Mouse (Mus musculus): ENCODE data around the gene Dhx36. TPM values are rescaled to one million over a fixed set of nuclear protein-coding genes. Genes with fewer than 3 reads are reported as not detected.

Gene Dhx36
- total RNA-seq (2021): 10 to 100 TPM; 44.5 to 45.6 TPM
- long read RNA-seq, experiment 1, full-length matches to known transcripts: 12 of 13 reads
- long read RNA-seq, experiment 1, partial matches to known transcripts: 0 of 13 reads
- long read RNA-seq, experiment 1, other reads (novel, unspliced or antisense): 1 of 13 reads
- long read RNA-seq, experiment 2, full-length matches to known transcripts: 60 of 95 reads
- long read RNA-seq, experiment 2, partial matches to known transcripts: 25 of 95 reads
- long read RNA-seq, experiment 2, other reads (novel, unspliced or antisense): 10 of 95 reads

DNA sequence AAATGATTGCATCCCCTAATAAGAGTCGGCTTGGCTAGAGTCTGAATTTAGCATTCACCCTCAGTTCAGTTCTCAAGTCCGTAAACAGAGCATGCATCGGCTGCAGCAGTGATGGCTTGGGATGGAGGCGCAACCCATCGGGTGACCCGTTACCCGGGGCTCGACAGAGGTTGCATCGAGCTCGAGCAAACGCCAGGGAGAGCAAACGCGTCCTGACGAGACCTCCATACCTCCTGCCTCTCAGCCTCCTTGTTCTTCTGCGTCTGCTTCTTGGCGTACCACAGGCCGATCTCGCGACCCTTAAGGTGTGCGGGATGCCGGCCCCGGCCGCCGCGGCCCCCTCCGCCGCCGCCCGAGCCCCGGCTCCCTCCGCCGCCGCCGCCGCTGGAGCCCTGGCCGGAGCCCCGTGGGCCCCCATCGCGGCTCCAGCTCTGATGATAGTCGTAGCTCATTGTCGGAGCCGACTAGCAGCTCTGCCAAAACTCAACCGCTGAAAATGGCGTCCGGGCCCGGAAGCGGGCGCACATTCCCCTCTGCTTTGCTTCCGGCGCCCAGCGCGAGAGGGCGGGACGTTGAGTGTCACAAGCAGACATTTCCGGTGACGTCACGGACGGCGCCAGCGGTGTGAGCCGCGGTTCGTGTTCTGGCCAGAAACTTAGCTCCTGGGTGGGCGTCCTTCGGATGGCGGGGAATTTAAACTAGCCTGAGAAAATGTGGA is at the start of gene Dhx36:
Dhx36 (minus strand) TSS at position 517 of the 718 bp plus-strand sequence.
- DNase-seq (ENCODE audit: low spot score in 2 of 2): peak; percentile 79 to 91

DNA sequence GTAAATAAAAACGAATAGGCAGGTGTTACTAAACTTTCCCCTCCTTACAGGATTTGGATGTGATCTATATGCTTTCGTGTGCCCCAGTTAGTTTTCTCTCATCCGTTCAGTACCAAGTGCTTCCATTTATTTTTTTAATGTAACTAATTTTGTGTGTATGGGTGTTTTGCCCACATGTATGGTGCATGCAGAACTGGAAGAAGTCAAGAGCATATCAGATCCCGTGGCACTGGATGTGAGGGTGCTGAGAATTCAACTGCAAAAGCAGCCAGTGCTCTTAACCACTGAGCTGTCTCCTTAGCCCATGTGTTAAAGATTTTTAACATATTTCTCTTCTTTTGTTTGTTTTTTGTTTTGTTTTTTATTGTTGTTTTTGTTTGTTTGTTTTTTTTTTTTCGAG is 20.8 kb upstream of the Dhx36 start:
- DNase-seq (ENCODE audit: low spot score in 2 of 2): no peak

DNA sequence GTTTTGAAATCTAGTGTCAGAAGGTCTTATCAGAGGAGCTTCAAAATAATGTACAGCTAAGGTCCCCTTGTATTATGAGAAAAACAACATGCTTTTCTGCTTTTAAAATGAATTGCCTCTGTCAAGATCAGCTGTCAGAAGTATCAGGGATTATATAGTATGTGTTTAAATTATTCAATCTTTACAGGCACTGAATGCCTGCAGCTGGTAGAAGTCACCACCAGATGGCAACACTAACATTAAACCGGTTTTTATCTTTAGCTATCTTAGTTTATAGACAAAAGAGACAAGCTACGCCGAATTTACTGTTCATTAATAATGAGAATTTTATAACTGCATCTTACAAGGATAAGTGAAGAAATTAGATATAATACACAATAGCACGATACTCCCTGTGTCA is 20.4 kb upstream of the Dhx36 start:
- DNase-seq (ENCODE audit: low spot score in 2 of 2): no peak

DNA sequence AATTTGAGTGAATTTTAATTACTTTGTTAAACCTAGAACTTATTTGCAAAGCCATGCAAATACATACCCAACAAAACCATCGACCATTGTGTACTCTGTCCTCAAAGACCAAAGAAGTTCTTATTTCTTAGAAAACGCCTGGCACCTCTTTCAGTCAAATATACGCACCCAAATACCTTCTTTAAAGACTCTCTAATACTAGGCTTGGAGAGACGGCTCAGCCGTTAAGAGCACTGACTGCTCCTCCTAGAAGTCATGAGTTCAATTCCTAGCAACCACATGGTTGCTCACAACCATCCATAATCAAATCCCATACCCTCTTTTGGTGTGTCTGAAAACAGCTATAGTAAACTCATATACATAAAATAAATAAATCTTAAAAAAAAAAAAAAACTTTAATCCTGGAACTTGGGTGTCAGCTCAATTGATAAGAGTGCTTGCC is 423 bp upstream of the Dhx36 start:
- no peak for DNase-seq (ENCODE audit: low spot score in 2 of 2)

DNA sequence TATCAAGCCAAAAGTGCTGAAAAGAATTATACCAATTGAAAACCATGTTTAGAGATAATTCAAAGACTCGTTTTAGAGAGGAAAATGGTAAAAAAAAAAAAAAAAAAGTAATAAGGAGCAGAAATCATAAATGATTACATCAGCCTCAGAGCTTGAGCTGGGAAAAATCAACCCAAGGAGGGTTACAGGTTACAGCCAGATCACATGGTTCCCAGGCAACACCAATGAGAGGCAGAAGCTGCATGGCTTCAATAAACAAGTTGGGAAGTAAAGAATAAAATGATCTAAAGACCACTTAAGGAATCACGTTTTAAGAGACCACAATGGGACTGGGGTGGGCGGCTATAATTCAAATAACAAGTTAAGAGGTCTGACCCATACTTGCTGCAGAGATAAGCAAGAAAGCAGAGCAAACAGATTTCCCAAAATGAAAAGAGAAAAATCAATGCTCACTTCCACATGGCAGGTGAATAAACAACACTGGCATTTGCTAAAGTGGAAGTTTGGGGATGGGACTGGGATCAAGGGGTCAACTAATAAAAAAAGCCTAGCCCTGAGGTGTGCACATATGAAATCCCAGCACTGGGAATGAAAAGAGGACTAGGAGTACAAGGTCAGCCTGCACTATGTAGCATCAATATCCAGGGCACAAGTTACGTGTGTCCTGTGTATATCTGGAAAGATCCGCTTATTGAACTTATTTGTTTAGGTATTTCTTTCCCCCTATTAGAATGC is 1.5 kb downstream of the Dhx36 start:
- no peak for DNase-seq (ENCODE audit: low spot score in 2 of 2)

DNA sequence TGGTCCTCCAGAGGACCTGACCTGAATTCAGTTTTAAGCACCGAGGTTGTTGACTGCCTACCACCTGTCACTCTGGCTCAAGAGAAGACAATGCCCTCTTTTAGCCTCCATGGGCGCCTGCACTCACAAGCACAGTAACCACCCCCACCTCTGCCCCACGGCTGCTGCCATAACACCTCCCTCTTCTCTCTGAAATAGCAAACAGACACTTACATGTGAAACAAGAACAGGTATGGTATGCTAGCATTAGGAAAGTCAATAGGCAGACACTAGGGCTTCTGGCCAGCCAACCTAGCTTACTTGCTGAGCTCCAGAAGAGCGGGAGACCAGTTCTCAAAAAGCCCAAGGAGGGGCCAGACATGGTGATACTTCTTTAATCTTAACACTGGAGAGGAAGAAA is 7.5 kb downstream of the Dhx36 start:
- DNase-seq (ENCODE audit: low spot score in 2 of 2): no peak

DNA sequence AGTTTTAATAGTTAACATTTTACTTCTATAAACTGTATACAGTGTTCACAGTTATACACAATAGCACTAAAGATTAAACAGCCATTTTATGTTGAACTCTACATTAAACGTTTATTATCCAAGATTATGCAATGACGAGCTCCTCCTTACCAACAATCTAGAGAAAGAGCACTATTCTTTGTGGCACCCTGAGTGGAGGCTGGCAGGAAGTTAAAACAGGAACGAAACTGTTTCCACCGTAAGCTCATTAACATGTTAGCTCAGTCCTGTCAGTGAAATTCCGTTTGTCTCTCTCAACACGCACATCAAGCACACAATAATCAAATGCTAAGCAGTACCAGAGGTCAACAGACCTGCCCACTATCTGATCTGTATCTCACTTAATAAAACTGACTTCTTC is 14.2 kb downstream of the Dhx36 start:
- no peak for DNase-seq (ENCODE audit: low spot score in 2 of 2)

DNA sequence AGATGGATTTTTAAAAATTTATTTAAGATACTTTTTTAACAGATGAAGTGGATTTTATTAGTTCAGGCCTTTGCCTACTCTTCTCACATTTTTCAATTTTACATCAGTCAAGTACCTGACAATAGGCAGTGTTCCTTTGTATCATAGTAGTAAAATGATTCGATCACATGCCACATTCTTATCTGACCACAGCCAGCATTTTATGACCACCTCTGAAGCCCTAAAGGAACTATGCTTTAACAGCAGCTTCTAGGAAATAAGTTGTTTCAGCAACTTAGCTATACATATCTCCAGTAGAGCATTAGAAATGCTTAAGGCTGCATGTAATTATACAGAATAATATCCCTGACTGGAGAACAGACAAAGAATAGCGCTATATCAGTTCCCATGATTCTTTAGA is 22.5 kb downstream of the Dhx36 start:
- no peak for DNase-seq (ENCODE audit: low spot score in 2 of 2)

DNA sequence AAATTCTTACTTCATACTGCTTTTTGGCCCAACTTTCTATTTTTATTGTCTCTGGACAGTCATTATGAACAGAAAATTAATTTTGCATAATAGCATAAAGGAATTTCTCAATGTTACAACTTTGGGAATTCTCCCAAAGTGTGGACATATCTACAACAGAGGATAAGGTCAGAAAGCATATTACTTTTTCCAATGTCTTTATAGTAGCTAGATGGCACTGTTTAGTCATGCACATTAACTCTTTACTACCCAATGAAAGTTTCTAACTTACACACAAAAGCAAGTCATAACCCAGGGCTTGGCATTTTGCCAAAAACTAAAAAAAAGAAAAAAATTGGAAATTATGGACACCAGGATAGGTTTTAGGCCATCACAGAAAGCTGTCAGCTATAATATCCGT is 36.6 kb downstream of the Dhx36 start:
- DNase-seq (ENCODE audit: low spot score in 2 of 2): no peak

DNA sequence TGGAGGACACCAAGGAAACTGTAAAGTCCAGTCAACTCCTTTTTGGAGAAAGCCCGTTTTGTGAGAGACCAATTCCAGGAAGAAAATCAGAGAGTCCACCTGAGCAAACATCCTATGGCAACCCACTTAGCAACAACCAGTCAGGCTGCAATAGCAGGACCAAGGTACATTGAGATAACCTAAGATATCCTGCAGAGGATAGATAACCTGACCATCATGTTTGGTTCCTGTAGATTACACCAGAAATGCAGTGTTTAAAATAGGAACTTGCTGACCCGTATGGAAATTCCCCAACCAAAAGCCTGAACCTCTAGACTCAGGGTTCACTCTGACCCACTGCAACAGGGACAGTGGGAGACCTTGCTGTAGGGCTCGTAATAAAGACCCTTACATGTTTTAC is 42.5 kb downstream of the Dhx36 start:
- no peak for DNase-seq (ENCODE audit: low spot score in 2 of 2)

DNA sequence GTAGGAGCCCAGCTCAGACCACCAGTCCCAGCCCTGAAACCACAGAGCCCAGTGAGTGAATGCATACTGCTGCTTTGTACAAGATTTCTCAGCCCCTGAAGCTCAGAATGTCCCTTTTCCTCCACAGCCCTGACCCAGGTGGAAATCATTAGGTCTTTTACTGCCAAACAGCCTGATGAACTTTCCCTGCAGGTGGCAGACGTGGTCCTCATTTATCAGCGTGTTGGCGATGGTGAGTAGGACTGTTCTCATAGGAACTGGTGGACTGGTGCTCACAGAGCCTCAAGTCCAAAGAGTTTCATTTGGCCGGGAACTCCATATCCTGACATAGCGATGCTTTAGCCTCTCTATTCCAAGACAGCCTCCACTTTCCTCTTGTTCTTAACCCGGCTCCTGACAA is 47.3 kb downstream of the Dhx36 start:
- DNase-seq (ENCODE audit: low spot score in 2 of 2): no peak

DNA sequence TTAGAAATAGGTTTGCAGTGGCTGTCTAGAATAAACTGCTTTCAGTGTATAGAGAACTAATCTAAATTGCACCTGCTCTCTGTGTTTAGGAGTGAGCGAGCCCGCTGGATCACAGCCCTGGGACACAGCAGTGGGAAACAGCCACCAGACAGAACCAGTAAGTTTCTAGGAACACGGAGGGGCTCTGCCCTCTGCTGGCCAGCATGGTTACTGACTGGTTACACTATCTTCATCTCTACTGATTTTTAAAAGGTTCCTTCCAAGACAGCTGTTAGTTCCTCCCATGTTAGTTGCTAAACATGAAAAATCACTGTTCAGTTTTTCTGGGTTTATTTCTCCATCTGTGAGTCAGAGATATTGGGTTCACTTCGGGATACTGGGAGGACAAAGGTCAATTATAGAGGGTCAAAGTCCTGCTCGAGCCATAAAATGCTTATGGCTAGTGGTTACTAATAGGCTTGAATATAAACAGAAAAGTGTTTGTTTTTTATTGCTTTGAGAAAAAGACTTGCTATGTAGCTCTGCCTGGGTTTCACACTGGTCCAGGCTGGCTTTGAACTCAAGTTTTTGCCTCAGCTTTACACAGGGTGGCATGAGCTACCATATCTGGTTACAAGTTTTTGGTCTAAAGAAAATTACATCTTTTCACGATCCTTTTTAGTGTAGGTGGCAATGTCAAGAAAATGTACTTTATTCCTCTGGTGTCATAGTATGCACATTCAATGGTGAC is 48.4 kb downstream of the Dhx36 start:
- DNase-seq (ENCODE audit: low spot score in 2 of 2): peak in 1 of 2 experiments; percentile 22

DNA sequence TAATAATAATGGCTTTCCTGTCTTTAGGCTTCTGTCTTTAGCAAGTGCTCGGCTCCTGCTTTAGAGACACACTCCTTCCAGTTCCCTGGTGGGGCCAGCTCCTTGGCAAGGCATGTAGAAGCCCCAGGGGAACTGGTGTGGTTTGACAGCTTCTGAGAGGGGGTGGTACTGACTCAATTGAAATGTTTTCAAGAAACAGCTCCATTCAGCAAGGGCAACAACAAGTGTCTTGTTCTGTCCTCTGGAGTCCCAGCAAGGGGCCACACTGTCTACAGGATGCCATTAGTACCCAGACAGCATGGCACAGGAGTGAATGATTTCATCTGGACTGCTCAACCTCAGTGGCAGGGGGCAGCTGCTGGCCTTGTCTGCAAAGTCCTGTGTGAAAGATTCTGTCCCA is 51.0 kb downstream of the Dhx36 start:
- no peak for DNase-seq (ENCODE audit: low spot score in 2 of 2)

DNA sequence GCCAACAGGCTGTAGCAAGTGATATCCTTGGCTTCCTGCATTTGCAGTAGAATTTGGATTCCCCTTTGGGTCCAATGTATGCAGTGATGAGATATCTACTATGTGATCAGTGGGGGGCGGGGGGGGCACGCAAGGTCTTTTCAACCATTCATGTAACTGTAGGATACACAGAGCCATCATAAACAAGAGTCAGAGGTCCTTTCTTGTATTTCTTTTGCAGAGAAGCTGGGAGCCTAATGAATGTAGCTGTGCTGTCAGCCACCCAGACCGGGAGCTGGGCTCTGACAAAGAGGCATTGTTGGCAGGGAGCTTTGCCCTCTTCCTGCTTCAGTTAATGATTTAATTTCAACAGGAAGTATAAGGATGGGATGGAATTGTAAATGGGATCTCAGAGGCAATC is 52.7 kb downstream of the Dhx36 start:
- DNase-seq (ENCODE audit: low spot score in 2 of 2): no peak

DNA sequence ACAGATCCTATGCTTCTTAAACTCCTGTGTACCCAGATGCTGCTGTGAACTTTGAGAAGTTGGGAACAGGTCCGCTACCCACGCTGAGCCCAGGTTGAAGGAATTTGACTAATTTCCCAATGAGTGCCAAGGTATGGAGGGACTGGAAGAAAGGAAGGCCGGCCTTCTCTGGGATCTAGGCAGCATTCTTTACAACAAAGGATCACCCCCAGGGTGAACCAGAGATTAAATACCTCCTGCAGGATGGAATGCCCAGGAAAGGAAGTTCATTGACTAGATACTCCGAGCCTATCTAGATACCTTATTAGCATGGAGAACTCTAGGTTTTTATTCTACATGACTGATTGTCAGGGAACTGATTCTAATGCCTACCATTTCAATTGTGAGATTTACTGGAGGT is 53.8 kb downstream of the Dhx36 start:
- DNase-seq (ENCODE audit: low spot score in 2 of 2): no peak

DNA sequence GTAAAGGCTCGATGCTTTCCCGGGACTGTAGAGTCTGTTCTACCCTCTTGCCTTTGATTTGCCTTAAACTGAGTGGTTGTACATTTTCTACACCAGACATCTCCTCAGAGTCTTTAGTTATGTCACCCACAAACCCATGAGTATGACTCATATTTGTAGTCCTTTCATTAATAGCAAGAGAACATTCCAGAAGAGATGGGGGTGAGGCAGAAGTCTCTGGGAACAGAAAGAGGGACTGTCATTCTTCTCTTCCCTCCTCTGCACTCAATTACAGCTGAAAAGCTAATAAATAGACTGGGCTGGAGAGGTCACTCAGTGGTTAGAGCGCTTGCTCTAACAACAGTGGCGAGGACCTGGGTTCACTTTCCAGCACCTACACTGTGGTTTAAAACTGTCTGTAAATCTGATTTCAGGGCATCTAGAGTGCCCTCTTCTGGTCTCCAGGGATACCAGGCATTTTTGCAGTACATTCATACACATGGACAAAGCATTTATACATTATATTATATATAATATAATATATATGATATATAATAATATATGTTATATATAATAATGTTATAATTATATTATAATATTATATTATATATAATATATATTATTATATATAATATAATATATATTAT is 56.8 kb downstream of the Dhx36 start:
- no peak for DNase-seq (ENCODE audit: low spot score in 2 of 2)

DNA sequence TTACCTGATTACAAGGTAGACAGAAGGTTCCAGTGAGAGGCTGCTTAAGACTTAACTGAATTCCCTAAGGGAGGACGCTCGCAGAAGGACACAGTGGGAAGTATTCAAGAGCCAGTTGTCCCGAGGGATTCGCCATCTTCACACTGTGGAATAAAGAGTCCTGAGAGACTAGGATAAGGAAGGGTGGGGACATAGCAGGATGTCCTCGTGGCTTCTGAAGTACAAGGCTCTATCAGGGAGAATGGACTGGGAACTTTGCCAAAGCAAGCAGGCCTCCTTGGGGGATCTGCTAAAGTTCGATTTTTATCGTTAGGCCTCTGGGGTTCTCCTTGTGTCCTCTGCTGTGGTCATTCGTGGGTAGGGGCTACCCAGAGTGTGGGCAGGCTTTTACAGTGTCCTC is 59.7 kb downstream of the Dhx36 start:
- no peak for DNase-seq (ENCODE audit: low spot score in 2 of 2)

DNA sequence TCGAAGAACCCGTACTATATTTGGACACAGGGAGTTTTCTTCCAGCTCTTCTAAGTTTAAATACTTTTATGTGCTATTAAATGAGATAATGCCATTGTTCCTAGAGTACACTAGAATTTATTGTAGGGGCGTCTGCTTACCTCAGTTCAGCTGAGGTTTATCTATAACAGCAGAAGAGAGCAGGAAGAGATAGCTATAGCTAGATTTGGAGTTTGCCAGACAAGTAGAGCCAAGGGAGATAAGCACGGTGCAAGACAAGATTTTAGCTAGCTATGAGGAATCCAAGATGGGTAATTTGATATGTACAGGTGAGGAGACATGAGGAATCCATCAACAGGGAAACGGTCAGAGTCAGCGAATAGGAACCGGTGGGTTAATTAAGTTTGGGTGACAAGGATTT is 60.5 kb downstream of the Dhx36 start:
- no peak for DNase-seq (ENCODE audit: low spot score in 2 of 2)

DNA sequence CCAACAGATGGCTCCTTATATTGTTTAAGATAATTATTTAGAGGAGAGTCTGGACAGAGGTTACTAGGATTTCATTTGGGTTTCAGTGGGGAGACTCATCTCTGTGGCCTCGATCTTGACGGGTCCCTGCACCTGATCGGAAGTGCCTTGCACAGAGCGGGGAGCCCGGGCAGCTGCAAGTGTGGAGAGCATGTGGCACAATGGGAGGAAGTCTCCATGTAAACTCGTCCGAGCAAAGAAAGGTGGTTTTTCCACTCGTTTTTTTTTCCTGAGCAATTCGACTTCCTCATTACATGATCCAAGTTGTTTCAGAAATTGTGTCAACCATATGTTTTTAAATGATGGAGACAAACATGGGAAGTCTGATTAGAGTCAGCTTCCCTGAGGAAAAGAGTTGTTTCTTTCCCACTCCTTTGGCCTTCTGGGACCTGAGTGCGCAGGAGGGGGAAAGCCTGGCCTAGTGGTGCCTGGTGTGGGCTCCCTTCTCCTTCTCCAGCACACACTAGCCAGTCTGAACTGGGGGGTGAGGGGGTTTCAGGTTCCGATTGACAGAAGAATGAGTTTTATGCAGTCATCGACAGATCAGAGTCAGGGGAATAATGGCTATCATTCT is 63.1 kb downstream of the Dhx36 start:
- no peak for DNase-seq (ENCODE audit: low spot score in 2 of 2)

DNA sequence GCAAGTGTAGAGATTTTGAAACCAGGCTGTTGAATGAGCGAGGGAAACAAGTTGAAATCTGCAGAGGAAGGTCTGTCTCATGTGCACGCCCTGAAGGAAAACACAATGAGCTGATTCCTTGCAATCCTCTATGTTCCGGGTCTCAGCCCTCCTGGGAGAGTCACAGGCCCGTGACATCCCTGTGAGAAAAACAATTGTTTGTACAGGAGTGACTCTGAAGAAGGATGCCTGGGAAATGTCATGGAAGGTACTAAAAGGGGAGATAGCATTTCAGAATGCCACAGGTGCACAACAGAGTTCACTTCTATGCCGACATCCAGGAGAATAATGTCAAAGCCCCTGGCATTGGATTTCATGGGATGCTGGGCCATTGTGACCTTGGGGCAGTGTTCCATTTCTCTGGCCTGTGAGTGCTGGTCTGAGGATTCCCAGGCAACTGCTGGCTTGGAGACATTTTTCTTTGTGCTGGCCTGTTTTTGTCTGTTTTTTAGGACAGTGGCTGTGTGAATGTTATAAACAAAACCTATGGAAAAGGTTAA is 66.3 kb downstream of the Dhx36 start:
- DNase-seq (ENCODE audit: low spot score in 2 of 2): no peak
